Mouse (Mus musculus): Measurements from ENCODE around the gene Utp15. TPM values are rescaled to one million over a fixed set of nuclear protein-coding genes. Genes with fewer than 3 reads are reported as not detected.

Gene Utp15
- total RNA-seq, 2 experiments from 2014 or later = 22.3 to 23.2 TPM

Other genes starting within 250 kb of the Utp15 start
- gene Arhgef28, start 56.6 kb downstream of the Utp15 start, total RNA-seq (2021) = 100 to 1,000 TPM in 1 of 2 experiments, 10 to 100 TPM in 1; 94.9 to 103 TPM
- gene Ankra2, start within 50 bp of the Utp15 start, total RNA-seq (2021) = 10 to 100 TPM; 49.1 to 50.0 TPM
- not detected for gene Gm21976, start 16.8 kb upstream of the Utp15 start, total RNA-seq (2021)
- 100 to 1,000 TPM; 198 to 207 TPM for gene Btf3, start 54.0 kb upstream of the Utp15 start, total RNA-seq (2021)
- 1 to 10 TPM in 1 of 2 experiments, under 1 TPM in 1; 0.68 to 1.1 TPM for gene Foxd1, start 91.2 kb upstream of the Utp15 start, total RNA-seq (2021)
- not detected for gene Gm10320, start 229.0 kb upstream of the Utp15 start, total RNA-seq (2021)